Mouse (Mus musculus): Measurements from ENCODE around the gene Osbpl2.

Osbpl2 gene

GRCm38 (mm10) chr2:180118661-180119438 is at the start of gene Osbpl2:
Gene Osbpl2 (plus strand): TSS chr2:180119306.
- peak; percentile 99 for DNase-seq (ENCODE audit: low spot score)

- no peak for DNase-seq (ENCODE audit: low spot score)
These were observed 49.2 kb upstream of the Osbpl2 start for GRCm38 (mm10) chr2:180069770-180070480.

DNA sequence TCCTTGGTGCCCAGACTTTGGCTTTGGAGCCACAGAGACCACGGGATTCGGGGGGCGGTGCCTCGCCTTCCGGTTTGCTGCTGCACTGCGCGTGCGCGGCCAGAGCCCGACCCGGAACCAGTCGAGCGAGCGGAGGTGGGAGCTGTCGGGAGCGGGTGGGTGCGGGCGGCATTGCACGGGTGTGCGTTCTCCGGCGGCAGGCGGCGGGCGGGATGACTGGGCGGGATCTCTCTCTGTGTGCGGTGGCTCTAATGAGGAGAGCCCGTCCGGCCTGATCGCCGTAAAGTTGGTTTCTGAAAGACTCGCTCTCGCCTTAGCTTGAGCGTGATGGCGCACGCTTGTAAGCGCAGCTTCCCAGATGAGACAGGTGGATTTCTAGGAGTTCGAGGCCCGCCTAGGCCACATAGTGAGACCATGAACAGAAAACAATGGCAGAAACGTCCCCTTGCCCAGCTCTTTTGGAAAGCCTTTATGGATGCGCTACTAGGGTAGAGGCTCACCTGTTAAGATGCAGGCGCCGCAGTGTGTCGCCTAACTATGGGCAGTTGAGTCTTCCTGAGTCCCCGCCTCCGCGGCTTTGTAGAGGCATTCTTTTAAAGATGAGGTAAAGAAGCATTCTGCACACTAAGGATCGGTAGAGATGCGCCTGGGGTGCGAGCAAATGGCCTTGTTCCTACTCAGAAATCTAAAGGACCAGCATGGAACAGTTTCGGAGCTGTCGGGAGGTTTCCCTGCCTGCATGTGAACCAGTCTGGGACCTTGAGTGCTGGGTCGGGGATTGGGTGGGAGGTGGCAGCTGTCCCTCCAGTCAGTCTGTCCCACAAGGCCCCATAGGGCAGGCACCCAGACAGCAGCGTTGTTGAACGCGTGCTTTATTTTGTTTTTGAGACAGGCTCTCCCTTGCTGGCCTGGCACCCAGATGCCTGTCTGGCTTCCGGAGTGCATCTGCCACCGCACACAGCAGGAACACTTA is 48.3 kb upstream of the Osbpl2 start, which contains the start of gene Mtg2:
Mtg2 (plus strand) TSS at position 108 of the 973 bp plus-strand sequence.
- peak; percentile 94 for DNase-seq (ENCODE audit: low spot score)

- DNase-seq (ENCODE audit: low spot score) = no peak
These were observed 47.4 kb upstream of the Osbpl2 start for GRCm38 (mm10) chr2:180071671-180072070.

GRCm38 (mm10) chr2:180072886-180073285 is 46.2 kb upstream of the Osbpl2 start:
- DNase-seq (ENCODE audit: low spot score) = no peak

GRCm38 (mm10) chr2:180077622-180078021 is 41.5 kb upstream of the Osbpl2 start:
- no peak for DNase-seq (ENCODE audit: low spot score)

GRCm38 (mm10) chr2:180080680-180081079 is 38.4 kb upstream of the Osbpl2 start:
- no peak for DNase-seq (ENCODE audit: low spot score)

DNA sequence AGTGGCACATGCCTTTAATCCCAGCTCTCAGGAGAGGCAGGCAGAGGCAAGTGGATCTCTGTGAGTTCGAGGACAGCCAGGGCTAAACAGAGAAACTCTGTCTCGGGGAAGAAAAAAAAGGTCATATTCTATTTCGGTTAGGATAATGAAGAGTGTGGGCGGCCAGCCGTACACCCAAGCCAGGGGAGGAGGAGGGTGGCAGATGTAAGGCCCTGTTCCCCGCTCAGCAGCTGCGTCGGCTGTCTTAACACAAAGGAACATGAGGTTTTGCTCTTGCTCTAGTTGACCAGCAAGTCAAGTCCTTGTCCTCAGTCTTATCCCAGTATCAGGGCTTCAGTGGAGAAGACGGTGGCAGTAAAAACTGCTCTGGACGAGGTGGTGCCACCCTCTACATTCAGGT is 36.0 kb upstream of the Osbpl2 start:
- no peak for DNase-seq (ENCODE audit: low spot score)

DNA sequence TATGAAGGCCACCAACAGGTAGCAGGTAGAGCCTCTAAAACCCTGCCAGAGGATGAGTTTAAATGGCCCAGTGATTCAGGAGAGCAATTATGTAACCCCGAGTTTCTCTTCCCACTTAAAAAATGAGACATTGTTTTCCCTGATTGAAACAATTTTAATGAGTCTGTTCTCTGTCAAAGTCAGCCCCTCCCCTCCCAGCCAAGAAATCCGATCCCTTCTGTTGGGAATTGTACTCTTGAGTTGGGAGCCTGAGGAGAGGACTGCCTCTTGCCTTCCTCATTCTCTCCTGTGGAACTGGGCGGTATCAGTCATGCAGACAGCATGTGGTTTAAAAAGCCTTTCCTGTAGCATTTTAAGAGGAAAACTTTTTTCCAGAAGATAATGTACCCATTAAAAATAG is 34.5 kb upstream of the Osbpl2 start:
- no peak for DNase-seq (ENCODE audit: low spot score)

GRCm38 (mm10) chr2:180085926-180086636 is 33.0 kb upstream of the Osbpl2 start:
- DNase-seq (ENCODE audit: low spot score) = no peak

GRCm38 (mm10) chr2:180086637-180087027 is 32.5 kb upstream of the Osbpl2 start:
- no peak for DNase-seq (ENCODE audit: low spot score)

DNA sequence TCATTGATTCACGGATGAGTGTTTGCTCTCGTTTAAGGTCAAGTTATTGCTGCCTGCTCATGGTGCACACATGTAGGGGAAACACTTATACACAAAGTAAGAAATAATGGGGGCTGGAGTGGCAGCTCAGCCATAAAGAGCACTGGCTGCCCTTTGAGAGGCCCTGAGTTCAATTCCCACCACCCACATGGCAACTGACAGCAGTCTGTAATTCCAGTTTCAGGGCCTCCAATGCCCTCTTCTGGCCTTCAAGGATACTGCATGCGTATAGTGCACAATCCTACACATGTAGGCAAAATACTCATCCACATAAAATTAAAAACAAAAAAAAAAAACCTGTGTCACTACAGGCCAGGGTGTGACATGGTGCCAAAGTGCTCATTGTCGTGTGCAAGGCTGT is 31.6 kb upstream of the Osbpl2 start:
- no peak for DNase-seq (ENCODE audit: low spot score)

DNA sequence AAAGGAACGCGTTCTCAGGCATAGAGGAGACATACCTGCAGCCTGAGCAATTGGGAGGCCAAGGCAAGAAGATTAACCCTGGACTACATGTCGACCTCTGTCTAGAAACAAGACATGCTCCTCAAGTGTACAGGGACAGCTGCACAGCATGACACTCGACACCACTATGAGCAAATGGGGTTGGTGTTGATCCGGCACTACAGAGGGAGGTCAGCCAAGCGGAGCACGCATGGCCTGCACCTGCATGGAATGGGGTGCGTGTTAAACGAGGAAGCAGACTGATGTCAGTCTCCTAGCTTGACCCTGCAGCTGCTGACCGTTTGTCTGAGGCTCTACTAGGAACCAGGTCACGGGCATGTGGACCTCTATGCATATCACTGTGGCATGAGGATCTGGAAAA is 28.8 kb upstream of the Osbpl2 start:
- DNase-seq (ENCODE audit: low spot score) = no peak

GRCm38 (mm10) chr2:180095711-180096110 is 23.4 kb upstream of the Osbpl2 start:
- DNase-seq (ENCODE audit: low spot score) = no peak

DNA sequence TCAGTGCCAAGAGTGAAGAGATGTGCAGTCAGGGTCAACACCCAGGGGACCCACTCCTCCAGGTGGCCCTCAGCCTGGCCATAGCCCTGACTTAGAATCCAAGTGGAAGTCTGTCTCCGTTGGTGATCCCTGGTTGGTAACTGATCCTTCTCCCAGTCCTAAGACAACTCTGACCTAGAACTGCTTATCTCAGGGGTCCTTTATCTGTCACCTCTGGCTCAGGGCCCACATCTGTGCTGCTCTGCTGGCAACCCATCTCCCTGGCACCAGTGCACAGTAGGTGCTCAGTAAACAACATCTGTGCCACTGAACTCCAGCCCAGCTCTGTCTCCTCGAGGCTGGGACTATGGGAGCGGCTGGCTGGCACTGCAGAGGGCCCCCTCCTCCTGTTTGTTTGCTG is 21.5 kb upstream of the Osbpl2 start:
- DNase-seq (ENCODE audit: low spot score) = no peak

- DNase-seq (ENCODE audit: low spot score) = no peak
These were observed 20.9 kb upstream of the Osbpl2 start for GRCm38 (mm10) chr2:180098167-180098566.

- no peak for DNase-seq (ENCODE audit: low spot score)
These were observed 19.6 kb upstream of the Osbpl2 start for GRCm38 (mm10) chr2:180099529-180099928.

DNA sequence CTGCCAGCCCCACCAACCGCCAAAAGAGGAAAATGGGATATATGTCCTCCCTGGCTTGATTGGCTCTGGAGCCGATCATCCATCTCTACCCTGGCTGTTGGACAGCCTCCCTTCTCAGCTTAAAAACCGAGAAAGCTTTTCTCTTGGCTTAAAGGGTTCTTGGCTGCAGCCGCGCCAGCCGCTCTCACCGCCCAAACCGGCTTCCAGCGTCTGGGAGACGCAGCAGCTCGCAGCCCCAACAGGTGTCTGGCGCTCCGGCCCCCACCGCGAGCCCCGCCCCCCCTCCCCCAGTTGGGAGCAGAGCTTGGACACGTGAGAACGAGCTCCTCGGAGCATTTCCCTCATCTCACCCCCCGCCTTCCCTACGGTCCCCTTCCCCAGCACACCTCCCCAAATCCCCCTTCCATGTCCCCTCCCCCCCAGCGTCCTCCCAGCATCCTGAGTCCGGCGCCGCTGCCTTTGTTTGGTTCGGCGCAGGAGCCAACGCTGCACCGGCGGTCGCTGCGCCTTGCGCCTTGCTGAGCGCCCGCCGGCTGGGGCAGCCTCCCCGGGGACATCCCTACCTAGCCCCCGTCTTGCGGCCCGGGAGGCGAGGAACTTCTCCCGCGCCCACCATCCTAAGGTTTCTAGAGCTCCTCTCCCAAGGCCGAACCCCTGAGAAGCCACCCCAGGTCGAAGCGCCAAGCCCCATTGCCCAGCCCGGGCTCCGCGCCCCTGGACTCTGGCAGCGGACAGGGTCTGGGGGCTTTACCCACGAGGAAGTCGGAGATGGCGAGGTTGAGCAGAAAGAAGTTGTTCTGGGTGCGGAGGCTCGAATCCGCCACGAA is 15.7 kb upstream of the Osbpl2 start:
- no peak for DNase-seq (ENCODE audit: low spot score)

- DNase-seq (ENCODE audit: low spot score) = peak; percentile 78
These were observed 15.0 kb upstream of the Osbpl2 start, which contains the start of gene Hrh3 for GRCm38 (mm10) chr2:180103978-180104658. Gene Hrh3 (minus strand): TSS chr2:180104488.
